In the genomic region with DNA sequence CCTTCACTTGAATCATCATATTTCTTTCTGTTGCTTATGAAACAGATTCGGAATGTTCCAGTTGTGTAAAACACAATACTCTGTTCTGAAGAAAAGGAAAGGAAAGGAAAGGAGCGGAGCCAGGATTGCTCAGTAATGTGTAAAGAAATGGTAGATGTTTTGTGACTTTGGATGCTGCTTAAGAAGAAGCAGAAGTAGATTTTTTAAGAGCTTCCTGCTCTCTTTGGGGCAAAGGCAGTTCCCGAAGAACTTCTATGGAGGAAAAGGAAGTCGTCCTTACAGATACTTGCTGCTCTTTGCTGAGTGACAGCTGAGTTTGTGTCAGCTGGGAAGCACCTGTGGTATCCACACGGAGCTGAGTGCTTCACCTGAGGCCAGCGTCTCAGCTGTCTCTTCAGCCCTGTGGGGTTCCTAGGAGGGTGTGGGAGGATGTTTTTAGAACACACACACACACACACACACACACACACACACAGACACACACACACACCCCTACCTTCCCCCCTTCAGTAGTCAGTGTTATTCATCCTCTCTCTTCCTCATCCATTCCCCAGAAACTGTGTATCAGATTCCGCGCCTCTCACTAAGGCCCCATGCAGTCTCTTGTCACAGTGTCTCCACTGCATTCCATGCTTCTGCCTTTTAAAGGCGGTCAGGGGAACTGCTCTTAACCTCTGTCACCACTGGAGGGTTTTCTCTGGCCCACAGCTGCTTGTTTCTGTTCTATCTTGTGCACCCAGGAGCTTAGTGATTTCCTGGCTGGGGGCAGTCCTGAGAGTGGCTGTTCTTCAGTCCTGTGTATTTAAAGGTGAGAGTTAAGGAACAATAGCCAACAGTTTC, we compare ENCODE assay signal across 12 mouse cellular contexts. TPM values are rescaled to one million over a fixed set of nuclear protein-coding genes. Genes with fewer than 3 reads are reported as not detected.
A peak's percentile ranks its signal among the peaks of the same experiment; 100 is the strongest.
DNase-seq lines count a peak whose midpoint lies in the region; ATAC-seq lines count a peak whose summit lies in the region.
"Had no signal": no experiment of that assay in that cellular context is flagged by ENCODE, and none has a peak within 500 bp of the region (broad histone marks: within the 10 kb centered on the region; RNA-seq: fewer than 3 reads in every experiment).

No protein-coding gene starts in this region.

- no peaks in the 10 kb centered on the region for H3K27me3 ChIP-seq in heart, embryonic 13.5 days (replicated peaks)
- H3K27me3 ChIP-seq in lung, embryonic 16.5 days (ENCODE audit: control insufficient read depth, insufficient read depth, low read depth, low read length) = no peaks in the 10 kb centered on the region

- no peaks in the 10 kb centered on the region for H3K9me3 ChIP-seq in heart, embryonic 13.5 days
- no peaks in the 10 kb centered on the region for H3K9me3 ChIP-seq in lung, embryonic 16.5 days (ENCODE audit: control insufficient read depth, low read length)

- peak overlapping the region; percentile 33 for H3K9ac ChIP-seq in heart, embryonic 13.5 days
- no peak overlapping the region for H3K9ac ChIP-seq in lung, embryonic 16.5 days (ENCODE audit: low read length)

- H3K4me2 ChIP-seq in heart, embryonic 13.5 days = no peak overlapping the region
- H3K4me2 ChIP-seq in lung, embryonic 16.5 days (ENCODE audit: low read depth, low read length) = no peak overlapping the region

- H3K4me1 ChIP-seq in heart, embryonic 13.5 days = peaks cover 67% of the 10 kb centered on the region
- peaks cover 43% of the 10 kb centered on the region for H3K4me1 ChIP-seq in lung, embryonic 16.5 days (replicated peaks; ENCODE audit: control insufficient read depth, insufficient read depth, low read length)

- H3K4me3 ChIP-seq in heart, embryonic 13.5 days = no peak overlapping the region
- H3K4me3 ChIP-seq in lung, embryonic 16.5 days (ENCODE audit: low read length) = no peak overlapping the region

- no peak for DNase-seq in heart, postnatal 25 days (ENCODE audit: low spot score)
- no peak for DNase-seq in lung, adult 18-20 months
- peak; percentile 43 for DNase-seq in ZHBTc4 (ENCODE audit: low read depth, low spot score)
- DNase-seq in left cerebral cortex, adult 8-10 months (ENCODE audit: low spot score in 2 of 2) = no peak
- no peak for DNase-seq in left cerebral cortex, adult 9 months (ENCODE audit: low spot score in 2 of 2)
- DNase-seq: cerebellum, adult 18-20 months; gastrocnemius, postnatal 14 days; kidney, adult 18-20 months; midbrain, embryonic 14.5 days had no signal

- intact Hi-C loops in heart, postnatal 25 days (cut with DNase I) = no loop called here

- no peak for ATAC-seq in heart, embryonic 13.5 days (ENCODE audit: extremely low read depth, insufficient number of reproducible peaks, low FRiP score, low TSS enrichment)
- no peak for ATAC-seq in lung, embryonic 16.5 days (ENCODE audit: low read depth)
- ATAC-seq in megakaryocyte-erythroid progenitor cell, adult 5-6 weeks (replicated peaks; ENCODE audit: low FRiP score, low TSS enrichment, poor library complexity, severe bottlenecking) = peak; percentile 46; the same call in 1 of the 2 replicates

- peak overlapping the region; percentile 67 for H3K27ac ChIP-seq in heart, embryonic 13.5 days (replicated peaks)
- H3K27ac ChIP-seq in lung, embryonic 16.5 days (ENCODE audit: low read length) = peak overlapping the region; percentile 9

- H3K36me3 ChIP-seq in heart, embryonic 13.5 days = peaks cover 16% of the 10 kb centered on the region
- H3K36me3 ChIP-seq in lung, embryonic 16.5 days (ENCODE audit: control insufficient read depth, insufficient read depth, low read length) = peaks cover 2% of the 10 kb centered on the region; the same call in 1 of the 2 replicates

- 40% methylated on average over 9 of the region's 9 CpGs for WGBS in heart, embryonic 13.5 days
- 57% methylated on average over 9 of the region's 9 CpGs for WGBS in lung, embryonic 16.5 days

RNA-seq across cellular contexts. Expression of gene Ano6, which starts 6.7 kb away (rescaled TPM):
- 28.8 and 31.0 TPM in 2 replicates for polyA plus RNA-seq in heart, embryonic 13.5 days (2015; fragmentation: Nextera tagmentation; extraction: Ambion mirVana)
- total RNA-seq in heart, postnatal 25 days (2021) = 10 to 100 TPM; 21.1 to 25.9 TPM
- polyA plus RNA-seq in lung, embryonic 16.5 days (2015; fragmentation: Nextera tagmentation; extraction: Ambion mirVana) = 50.8 and 53.2 TPM in 2 replicates
- 11.5 and 18.0 TPM in 2 replicates for total RNA-seq in megakaryocyte-erythroid progenitor cell, adult 5-6 weeks (2014; fragmentation: Nextera tagmentation)
- 10.5 and 15.9 TPM in 2 replicates for total RNA-seq in megakaryocyte-erythroid progenitor cell, adult 5-6 weeks (2017)
- 10 to 100 TPM; 21.3 to 27.1 (median 24.0) TPM for total RNA-seq in left cerebral cortex, adult 8-10 months (2022)
